Mouse (Mus musculus): ENCODE measurements at regions not wholly inside any gene's neighbourhood (a gene's known extent, or its start where the extent isn't known, plus 50 kb on each side); places are given as distances from the start of the nearest gene placed in this dataset.

GRCm38 (mm10) chr17:22673891-22674622 lies 73.3 kb downstream of the Vmn2r112 start:
- H3K9me3 ChIP-seq (replicated peaks), result 0 out of 2 replicates have a peak, but pooled peaks cover 3% of the 10 kb centered on the region
- H3K4me2 ChIP-seq (replicated peaks), result peak overlapping the region; percentile 43
- no peaks in the 10 kb centered on the region for H3K4me1 ChIP-seq
- no peak overlapping the region for H3K27ac ChIP-seq
- no peaks in the 10 kb centered on the region for H3K36me3 ChIP-seq
- H3K9ac ChIP-seq, result peak overlapping the region; percentile 53
- no peaks in the 10 kb centered on the region for H3K27me3 ChIP-seq
- WGBS, result 25% methylated on average over 16 of the region's 16 CpGs
- H3K4me3 ChIP-seq, result peak overlapping the region; percentile 42
- ATAC-seq (ENCODE audit: low FRiP score), result peak; percentile 95
